Mouse (Mus musculus) midbrain, embryonic 15.5 days (tissue): ENCODE results near the gene Creg1. TPM values are rescaled to one million over a fixed set of nuclear protein-coding genes. Genes with fewer than 3 reads are reported as not detected.

ENCODE experiments used
- ATAC-seq: fragments of 200-750 bp; cut with Nextera tagmentation; replicated peaks from 2 replicates; pipeline ENCODE4 v1.8.0; 2017; ENCODE audit warnings: moderate TSS enrichment
- H3K27ac ChIP-seq: fragments of 300-500 bp; sonication (generic); 2 replicates; pipeline ENCODE4 v1.5.1; 2015; ENCODE audit warnings: mild to moderate bottlenecking, inconsistent platforms
- H3K27me3 ChIP-seq: fragments of 300-500 bp; sonication (generic); replicated peaks from 2 replicates; pipeline ENCODE4 v1.6.1; 2015; ENCODE audit warnings: inconsistent platforms
- H3K36me3 ChIP-seq: fragments of 300-500 bp; sonication (generic); replicated peaks from 2 replicates; pipeline ENCODE4 v1.6.1; 2015; ENCODE audit warnings: inconsistent platforms
- H3K4me1 ChIP-seq: fragments of 300-500 bp; sonication (generic); 2 replicates; pipeline ENCODE4 v1.6.1; 2015; ENCODE audit warnings: inconsistent platforms
- H3K4me2 ChIP-seq: fragments of 300-500 bp; sonication (generic); 2 replicates; pipeline ENCODE4 v1.6.1; 2015; ENCODE audit warnings: inconsistent platforms, mild to moderate bottlenecking, moderate library complexity
- H3K4me3 ChIP-seq: fragments of 300-500 bp; sonication (generic); 2 replicates; pipeline ENCODE4 v1.5.1; 2015; ENCODE audit warnings: mild to moderate bottlenecking, inconsistent platforms
- H3K9ac ChIP-seq: fragments of 300-500 bp; sonication (generic); 2 replicates; pipeline ENCODE4 v1.6.1; 2015; ENCODE audit warnings: mild to moderate bottlenecking, inconsistent platforms
- H3K9me3 ChIP-seq: fragments of 300-500 bp; sonication (generic); 2 replicates; pipeline ENCODE4 v1.6.1; 2016; ENCODE audit warnings: inconsistent platforms
- WGBS: fragments of 180-500 bp; shearing (Covaris S2); methylation state at CpG from one replicate; pipeline ENCODE4 v1.1.7; 2015; ENCODE audit warnings: mixed read lengths; 5-methylcytosine and 5-hydroxymethylcytosine counted together
- polyA plus RNA-seq: library from polyadenylated mRNA; unstranded; fragments of >200 nt; fragmentation: Nextera tagmentation; extraction: Ambion mirVana; gene quantifications from 2 replicates; pipeline ENCODE4 v1.2.1, GENCODE M21; 2015

Creg1 gene
- 29.3 and 31.6 TPM in 2 replicates for polyA plus RNA-seq

GRCm38 (mm10) chr1:165763635-165764372, at the start of gene Creg1:
Gene Creg1 (plus strand): TSS chr1:165763746.
- H3K27ac ChIP-seq = peak within 1 kb of the TSS; percentile 48
- H3K9me3 ChIP-seq = no peaks in the 10 kb centered on the region
- no peaks in the 10 kb centered on the region for H3K36me3 ChIP-seq
- peak; percentile 99 for ATAC-seq
- peak within 1 kb of the TSS; percentile 94 for H3K4me2 ChIP-seq
- H3K4me1 ChIP-seq = peaks cover 18% of the 10 kb centered on the region
- H3K27me3 ChIP-seq = peaks cover 8% of the 10 kb centered on the region
- WGBS = under 1% methylated on average over 57 of the region's 57 CpGs
- peak within 1 kb of the TSS; percentile 56 for H3K9ac ChIP-seq
- H3K4me3 ChIP-seq = peak within 1 kb of the TSS; percentile 68

- no peak overlapping the region for H3K27ac ChIP-seq
- no peak for ATAC-seq
- H3K9me3 ChIP-seq = no peaks in the 10 kb centered on the region
- WGBS = 86% methylated on average over 5 of the region's 5 CpGs
- no peaks in the 10 kb centered on the region for H3K27me3 ChIP-seq
- H3K9ac ChIP-seq = no peak overlapping the region
- no peaks in the 10 kb centered on the region for H3K4me1 ChIP-seq
- no peak overlapping the region for H3K4me3 ChIP-seq
- no peak overlapping the region for H3K4me2 ChIP-seq
- H3K36me3 ChIP-seq = no peaks in the 10 kb centered on the region
Observed at GRCm38 (mm10) chr1:165713798-165714197, 49.7 kb upstream of the Creg1 start.

GRCm38 (mm10) chr1:165716426-165716825, 47.1 kb upstream of the Creg1 start:
- Histone ChIP-seq H3K9me3 (no peaks in the 10 kb centered on the region), H3K36me3 (no peaks in the 10 kb centered on the region), H3K27me3 (no peaks in the 10 kb centered on the region), H3K4me2 (no peak overlapping the region), H3K9ac (no peak overlapping the region), H3K27ac (no peak overlapping the region), H3K4me1 (no peaks in the 10 kb centered on the region), H3K4me3 (no peak overlapping the region)
- ATAC-seq = no peak
- 85% methylated on average over 4 of the region's 4 CpGs for WGBS

GRCm38 (mm10) chr1:165717711-165718542, 45.6 kb upstream of the Creg1 start:
- no peak for ATAC-seq
- Histone ChIP-seq H3K27me3 (no peaks in the 10 kb centered on the region), H3K9ac (no peak overlapping the region), H3K27ac (peak overlapping the region; percentile 11; the same call in 1 of the 2 replicates), H3K9me3 (no peaks in the 10 kb centered on the region), H3K36me3 (no peaks in the 10 kb centered on the region), H3K4me1 (no peaks in the 10 kb centered on the region), H3K4me3 (no peak overlapping the region), H3K4me2 (no peak overlapping the region)
- 67% methylated on average over 11 of the region's 11 CpGs for WGBS

- Histone ChIP-seq H3K36me3 (no peaks in the 10 kb centered on the region), H3K9ac (no peak overlapping the region), H3K9me3 (no peaks in the 10 kb centered on the region), H3K4me1 (no peaks in the 10 kb centered on the region), H3K27ac (peak overlapping the region; percentile 11; the same call in 1 of the 2 replicates), H3K4me3 (no peak overlapping the region), H3K4me2 (no peak overlapping the region), H3K27me3 (no peaks in the 10 kb centered on the region)
- ATAC-seq = no peak
- WGBS = 72% methylated on average over 15 of the region's 15 CpGs
Observed at GRCm38 (mm10) chr1:165718543-165719105, 44.9 kb upstream of the Creg1 start.

GRCm38 (mm10) chr1:165722531-165723123, 40.9 kb upstream of the Creg1 start:
- no peaks in the 10 kb centered on the region for H3K27me3 ChIP-seq
- H3K4me3 ChIP-seq = no peak overlapping the region
- H3K36me3 ChIP-seq = no peaks in the 10 kb centered on the region
- 93% methylated on average over 9 of the region's 9 CpGs for WGBS
- H3K4me1 ChIP-seq = no peaks in the 10 kb centered on the region
- no peak overlapping the region for H3K4me2 ChIP-seq
- H3K9ac ChIP-seq = no peak overlapping the region
- ATAC-seq = no peak
- H3K27ac ChIP-seq = no peak overlapping the region
- H3K9me3 ChIP-seq = no peaks in the 10 kb centered on the region

GRCm38 (mm10) chr1:165724219-165725033, 39.1 kb upstream of the Creg1 start:
- Histone ChIP-seq H3K9ac (no peak overlapping the region), H3K36me3 (no peaks in the 10 kb centered on the region), H3K27me3 (no peaks in the 10 kb centered on the region), H3K27ac (no peak overlapping the region; the same call in 1 of the 2 replicates), H3K4me3 (no peak overlapping the region), H3K9me3 (no peaks in the 10 kb centered on the region), H3K4me1 (no peaks in the 10 kb centered on the region), H3K4me2 (no peak overlapping the region)
- 60% methylated on average over 11 of the region's 11 CpGs for whole genome bisulfite sequencing
- no peak for ATAC-seq

GRCm38 (mm10) chr1:165725039-165725644, 38.4 kb upstream of the Creg1 start:
- no peak for ATAC-seq
- Histone ChIP-seq H3K27me3 (no peaks in the 10 kb centered on the region), H3K36me3 (no peaks in the 10 kb centered on the region), H3K27ac (no peak overlapping the region; the same call in 1 of the 2 replicates), H3K9me3 (no peaks in the 10 kb centered on the region), H3K9ac (no peak overlapping the region), H3K4me3 (no peak overlapping the region), H3K4me2 (no peak overlapping the region), H3K4me1 (no peaks in the 10 kb centered on the region)
- 67% methylated on average over 4 of the region's 4 CpGs for WGBS

GRCm38 (mm10) chr1:165726986-165727385, 36.6 kb upstream of the Creg1 start:
- H3K4me3 ChIP-seq = no peak overlapping the region
- H3K36me3 ChIP-seq = no peaks in the 10 kb centered on the region
- H3K4me1 ChIP-seq = no peaks in the 10 kb centered on the region
- no peak overlapping the region for H3K9ac ChIP-seq
- no peak overlapping the region for H3K4me2 ChIP-seq
- ATAC-seq = no peak
- H3K27me3 ChIP-seq = no peaks in the 10 kb centered on the region
- 39% methylated on average over 1 of the region's 1 CpGs for WGBS
- no peaks in the 10 kb centered on the region for H3K9me3 ChIP-seq
- H3K27ac ChIP-seq = no peak overlapping the region

- 95% methylated on average over 3 of the region's 3 CpGs for WGBS
Observed at GRCm38 (mm10) chr1:165728057-165728639, 35.4 kb upstream of the Creg1 start.

GRCm38 (mm10) chr1:165730129-165730528, 33.4 kb upstream of the Creg1 start:
- no peaks in the 10 kb centered on the region for H3K9me3 ChIP-seq
- WGBS = 53% methylated on average over 1 of the region's 1 CpGs

More at GRCm38 (mm10) chr1:165728057-165728639, 35.4 kb upstream of the Creg1 start:
- no peak for ATAC-seq
- Histone ChIP-seq H3K36me3 (no peaks in the 10 kb centered on the region), H3K27ac (no peak overlapping the region), H3K4me1 (no peaks in the 10 kb centered on the region), H3K4me3 (no peak overlapping the region), H3K27me3 (no peaks in the 10 kb centered on the region), H3K9ac (no peak overlapping the region), H3K9me3 (no peaks in the 10 kb centered on the region), H3K4me2 (no peak overlapping the region)

More at GRCm38 (mm10) chr1:165730129-165730528, 33.4 kb upstream of the Creg1 start:
- Histone ChIP-seq H3K4me3 (no peak overlapping the region), H3K36me3 (no peaks in the 10 kb centered on the region), H3K27me3 (no peaks in the 10 kb centered on the region), H3K9ac (no peak overlapping the region), H3K27ac (no peak overlapping the region), H3K4me1 (no peaks in the 10 kb centered on the region), H3K4me2 (no peak overlapping the region)
- ATAC-seq = no peak
